Mouse (Mus musculus) forebrain, embryonic 13.5 days (tissue): ENCODE measurements around the gene Vmn1r237. TPM values are rescaled to one million over a fixed set of nuclear protein-coding genes. Genes with fewer than 3 reads are reported as not detected.

Source experiments
- ATAC-seq: fragments of 200-750 bp; cut with Nextera tagmentation; 2 replicates; pipeline ENCODE4 v1.8.0; 2017
- H3K27ac ChIP-seq: fragments of 300-500 bp; sonication (generic); 2 replicates; pipeline ENCODE4 v1.5.1; 2015; ENCODE audit warnings: inconsistent platforms, mild to moderate bottlenecking, moderate library complexity
- H3K27me3 ChIP-seq: fragments of 300-500 bp; sonication (generic); 2 replicates; pipeline ENCODE4 v1.6.1; 2015; ENCODE audit warnings: mild to moderate bottlenecking, inconsistent platforms
- H3K36me3 ChIP-seq: fragments of 300-500 bp; sonication (generic); 2 replicates; pipeline ENCODE4 v1.6.1; 2015; ENCODE audit warnings: mild to moderate bottlenecking, inconsistent platforms; ENCODE audit not compliant: poor library complexity, severe bottlenecking
- H3K4me1 ChIP-seq: fragments of 300-500 bp; sonication (generic); 2 replicates; pipeline ENCODE4 v1.6.1; 2015; ENCODE audit warnings: inconsistent platforms
- H3K4me2 ChIP-seq: fragments of 300-500 bp; sonication (generic); 2 replicates; pipeline ENCODE4 v1.6.1; 2015; ENCODE audit warnings: inconsistent platforms, mild to moderate bottlenecking, moderate library complexity
- H3K4me3 ChIP-seq: fragments of 300-500 bp; sonication (generic); 2 replicates; pipeline ENCODE4 v1.5.1; 2015; ENCODE audit warnings: mild to moderate bottlenecking, inconsistent platforms
- H3K9ac ChIP-seq: fragments of 300-500 bp; sonication (generic); 2 replicates; pipeline ENCODE4 v1.6.1; 2015; ENCODE audit warnings: mild to moderate bottlenecking, inconsistent platforms
- H3K9me3 ChIP-seq: fragments of 300-500 bp; sonication (generic); replicated peaks from 2 replicates; pipeline ENCODE4 v1.6.1; 2016; ENCODE audit warnings: inconsistent platforms
- WGBS: fragments of 180-500 bp; shearing (Covaris S2); methylation state at CpG from one replicate; pipeline ENCODE4 v1.1.7; 2015; 5-methylcytosine and 5-hydroxymethylcytosine counted together
- microRNA-seq: library from miRNA; unstranded; fragments of <30 nt; microRNA quantifications from one replicate; pipeline ENCODE4, GENCODE M21; 2016
- polyA plus RNA-seq: library from polyadenylated mRNA; unstranded; fragments of >200 nt; fragmentation: Nextera tagmentation; extraction: Ambion mirVana; gene quantifications from 2 replicates; pipeline ENCODE4 v1.2.1, GENCODE M21; 2015

Vmn1r237 gene
- polyA plus RNA-seq, result not detected in 2 replicates

DNA sequence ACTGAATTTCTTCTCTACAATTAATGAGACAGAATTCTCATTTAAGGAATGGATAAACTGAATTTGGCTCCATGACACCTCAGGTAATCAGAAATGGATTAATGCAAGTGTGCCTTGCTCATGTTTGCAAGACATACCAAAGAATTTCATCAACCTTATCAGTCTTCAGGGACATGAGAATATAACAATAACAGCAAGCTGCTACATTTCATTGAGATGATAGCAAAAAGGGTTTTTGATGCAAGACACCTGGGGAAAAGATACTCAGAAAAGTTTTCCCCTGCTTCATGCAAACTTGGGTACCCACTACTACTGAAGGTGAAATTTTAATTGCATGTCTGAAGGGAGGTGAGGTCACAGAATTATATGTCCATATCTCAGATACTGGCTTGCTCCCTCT is at the start of gene Vmn1r237:
Gene Vmn1r237, plus strand, starts transcription at position 301 of the 400 bp plus-strand sequence.
- Histone ChIP-seq H3K4me2 (no peak within 1 kb of the TSS), H3K36me3 (no peaks in the 10 kb centered on the region), H3K4me1 (no peaks in the 10 kb centered on the region), H3K4me3 (no peak within 1 kb of the TSS), H3K9me3 (0 out of 2 replicates have a peak, but pooled peaks cover 7% of the 10 kb centered on the region), H3K27ac (no peak within 1 kb of the TSS), H3K27me3 (no peaks in the 10 kb centered on the region), H3K9ac (no peak within 1 kb of the TSS)
- ATAC-seq, result no peak

DNA sequence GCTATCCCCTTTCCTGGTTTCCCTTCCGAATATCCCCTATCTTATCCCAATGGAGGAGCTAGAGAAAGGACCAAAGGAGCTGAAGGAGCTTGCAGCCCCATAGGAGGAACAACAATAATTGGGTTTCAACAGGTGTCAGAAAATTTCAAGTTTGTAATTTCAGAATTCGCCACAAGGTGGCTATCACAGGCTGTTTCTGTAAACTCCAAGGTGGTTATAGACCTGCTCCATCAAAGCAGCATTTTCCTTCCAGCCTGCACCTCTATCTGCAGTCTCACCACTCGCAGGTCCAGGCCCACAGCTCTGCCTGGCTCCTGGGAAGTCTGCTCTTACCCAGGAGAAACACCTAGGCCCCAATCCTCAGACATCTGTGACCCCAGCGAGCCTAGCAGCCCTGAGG is 39.6 kb upstream of the Vmn1r237 start:
- 15% methylated on average over 4 of the region's 4 CpGs for WGBS
- no peaks in the 10 kb centered on the region for H3K36me3 ChIP-seq
- H3K9me3 ChIP-seq, result 0 out of 2 replicates have a peak, but pooled peaks cover 10% of the 10 kb centered on the region
- H3K27ac ChIP-seq, result no peak overlapping the region
- H3K4me2 ChIP-seq, result no peak overlapping the region
- H3K4me3 ChIP-seq, result no peak overlapping the region
- no peaks in the 10 kb centered on the region for H3K4me1 ChIP-seq
- H3K27me3 ChIP-seq, result no peaks in the 10 kb centered on the region
- no peak overlapping the region for H3K9ac ChIP-seq
- no peak for ATAC-seq

DNA sequence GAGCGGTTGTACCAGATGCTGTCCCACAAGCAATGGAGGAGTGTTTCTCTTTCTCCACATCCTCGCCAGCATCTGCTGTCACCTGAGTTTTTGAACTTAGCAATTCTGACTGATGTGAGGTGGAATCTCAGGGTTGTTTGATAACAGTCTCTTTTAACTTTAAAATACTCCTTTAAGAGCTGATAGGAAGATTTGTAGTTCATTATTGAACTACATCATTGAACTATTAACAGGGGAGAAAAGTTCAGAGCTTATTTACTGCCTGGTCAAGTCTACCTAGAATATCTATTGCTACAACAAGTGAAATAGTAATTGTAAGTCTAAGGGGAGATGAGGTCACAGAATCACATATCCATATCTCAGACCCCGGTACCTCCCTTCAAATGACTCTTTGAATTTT is 29.0 kb upstream of the Vmn1r237 start, which contains the start of gene Vmn1r236:
Gene Vmn1r236, plus strand, starts transcription at position 301 of the 400 bp plus-strand sequence.
- Histone ChIP-seq H3K4me3 (no peak within 1 kb of the TSS), H3K9ac (no peak within 1 kb of the TSS), H3K36me3 (no peaks in the 10 kb centered on the region), H3K9me3 (peaks cover 15% of the 10 kb centered on the region; the same call in 1 of the 2 replicates), H3K27ac (no peak within 1 kb of the TSS), H3K4me2 (no peak within 1 kb of the TSS), H3K4me1 (no peaks in the 10 kb centered on the region), H3K27me3 (no peaks in the 10 kb centered on the region)
- 79% methylated on average over 3 of the region's 3 CpGs for WGBS
- no peak for ATAC-seq

DNA sequence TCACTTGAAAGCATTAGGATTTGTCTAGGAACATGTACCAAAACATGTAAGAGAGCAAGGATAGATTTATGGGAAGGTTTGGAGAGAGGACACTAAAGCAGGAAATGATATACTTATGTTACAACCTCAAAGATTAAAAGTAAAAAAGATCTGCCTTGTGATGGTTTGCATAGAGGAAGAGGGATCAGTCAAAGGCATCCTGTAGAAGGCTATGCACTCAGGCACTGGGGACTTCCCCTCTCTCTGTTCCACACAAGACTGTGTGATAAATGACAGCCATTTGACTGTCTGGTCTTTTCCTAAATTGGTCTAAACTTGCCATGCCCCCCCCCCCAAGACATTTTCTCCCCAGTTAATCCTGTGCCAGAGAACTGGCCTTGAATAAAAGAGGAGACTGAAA is 27.3 kb upstream of the Vmn1r237 start:
- Histone ChIP-seq H3K4me1 (no peaks in the 10 kb centered on the region), H3K27ac (no peak overlapping the region), H3K9me3 (peaks cover 16% of the 10 kb centered on the region; the same call in 1 of the 2 replicates), H3K9ac (no peak overlapping the region), H3K4me2 (no peak overlapping the region), H3K4me3 (no peak overlapping the region), H3K36me3 (no peaks in the 10 kb centered on the region), H3K27me3 (no peaks in the 10 kb centered on the region)
- no peak for ATAC-seq

DNA sequence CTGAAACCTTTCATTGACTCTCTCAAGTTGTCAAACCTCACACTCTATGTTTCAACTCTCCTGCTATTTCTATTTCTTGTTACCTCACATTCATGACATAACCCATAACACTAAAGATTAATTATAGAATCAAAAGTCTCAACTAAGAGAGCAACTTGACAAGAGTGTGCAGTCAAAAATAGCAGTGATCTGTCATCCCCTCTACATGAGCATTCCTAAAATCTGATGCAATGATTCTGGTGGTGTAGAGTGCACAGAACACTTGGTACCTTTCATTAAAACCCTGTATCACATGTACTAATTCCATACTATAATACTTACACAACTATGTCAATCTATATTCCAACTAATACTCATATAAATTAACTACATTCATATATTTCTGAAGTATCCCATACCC is 22.0 kb upstream of the Vmn1r237 start:
- Histone ChIP-seq H3K27me3 (no peaks in the 10 kb centered on the region), H3K4me1 (no peaks in the 10 kb centered on the region), H3K4me2 (no peak overlapping the region), H3K9ac (no peak overlapping the region), H3K4me3 (no peak overlapping the region), H3K9me3 (peaks cover 6% of the 10 kb centered on the region), H3K36me3 (no peaks in the 10 kb centered on the region), H3K27ac (no peak overlapping the region)
- ATAC-seq, result no peak

Small RNAs within 50 kb of the gene (microRNA-seq; reads per million reads assigned to microRNA genes)
- not detected for gene Gm26384

Other genes with a start within 250 kb of the Vmn1r237 start
- not detected in 2 replicates for gene Vmn1r234, start 85.8 kb upstream of the Vmn1r237 start, polyA plus RNA-seq
- not detected in 2 replicates for gene Vmn1r235, start 55.5 kb upstream of the Vmn1r237 start, polyA plus RNA-seq
- gene Vmn1r236, start 28.9 kb upstream of the Vmn1r237 start, polyA plus RNA-seq, result not detected in 2 replicates
- 3.4 and 3.6 TPM in 2 replicates for gene Zfp677, start 71.9 kb downstream of the Vmn1r237 start, polyA plus RNA-seq
- 3.6 and 3.9 TPM in 2 replicates for gene Zfp54, start 111.4 kb downstream of the Vmn1r237 start, polyA plus RNA-seq
- gene Zfp51, start 138.5 kb downstream of the Vmn1r237 start, polyA plus RNA-seq, result 13.1 and 15.2 TPM in 2 replicates
- 10.5 and 10.8 TPM in 2 replicates for gene Zfp53, start 177.1 kb downstream of the Vmn1r237 start, polyA plus RNA-seq
- 1.6 and 1.7 TPM in 2 replicates for gene Zfp52, start 223.7 kb downstream of the Vmn1r237 start, polyA plus RNA-seq